Mouse (Mus musculus) cortical plate, adult 2 months (tissue): ENCODE measurements around the gene Psma7.

Source experiments
- CTCF ChIP-seq: fragments of 200-500 bp; IDR thresholded peaks from 2 replicates; pipeline ENCODE4 v1.5.1; 2011; ENCODE audit warnings: mild to moderate bottlenecking, control low read depth, low read length; ENCODE audit not compliant: insufficient read depth; ENCODE audit errors: extremely low read depth
- POLR2A ChIP-seq: fragments of 200-500 bp; IDR thresholded peaks from 2 replicates; pipeline ENCODE4 v1.6.1; 2011; ENCODE audit warnings: mild to moderate bottlenecking, low read length, control low read depth; ENCODE audit not compliant: insufficient read depth; ENCODE audit errors: extremely low read depth

DNA sequence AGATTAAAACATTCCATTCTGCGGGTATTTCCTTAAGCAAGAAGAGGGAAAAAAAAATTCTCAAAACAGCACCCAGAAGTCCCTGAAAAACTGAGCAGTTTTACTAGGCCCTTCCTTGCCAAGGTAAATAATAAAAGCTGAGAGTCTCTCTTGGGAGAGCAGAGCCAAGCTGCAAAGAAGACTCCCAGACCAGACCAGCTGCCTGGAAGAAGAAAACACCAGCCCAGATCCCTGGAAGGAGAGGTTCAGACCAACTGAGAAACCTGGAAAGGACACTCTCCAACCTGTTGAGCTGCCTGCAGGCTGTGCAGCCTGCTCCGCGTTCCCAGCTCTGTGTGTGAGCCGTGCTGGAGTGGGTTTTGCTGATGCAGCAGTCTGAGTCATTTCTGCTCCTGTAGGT lies 24.6 kb downstream of the Psma7 start:
- no peak for TF ChIP-seq POLR2A
- no peak for TF ChIP-seq CTCF
